Mouse (Mus musculus): ENCODE measurements at regions not wholly inside any gene's neighbourhood (a gene's known extent, or its start where the extent isn't known, plus 50 kb on each side); places are given as distances from the start of the nearest gene placed in this dataset.

GRCm38 (mm10) chr12:80040233-80040632 lies 72.6 kb downstream of the Zfp36l1 start:
- Histone ChIP-seq H3K27ac (ENCODE audit: insufficient read depth, low read depth, low read length, poor library complexity, severe bottlenecking) (no peak overlapping the region), H3K9ac (ENCODE audit: insufficient read depth, low read depth, low read length, poor library complexity, severe bottlenecking) (no peak overlapping the region), H3K4me3 (ENCODE audit: insufficient read depth in 1 of 2, low read depth in 1 of 2, low read length in 2 of 2, poor library complexity in 1 of 2, severe bottlenecking in 1 of 2) (no peak overlapping the region), H3K4me1 (ENCODE audit: control insufficient read depth in 2 of 2, insufficient read depth in 2 of 2, low read length in 2 of 2, poor library complexity in 1 of 2) (peaks cover 1 to 6% of the 10 kb centered on the region in 2 experiments; a peak in 2 of 4 replicates), H3K9me3 (ENCODE audit: control insufficient read depth, insufficient read depth, low read depth, low read length) (no peaks in the 10 kb centered on the region), H3K36me3 (ENCODE audit: control insufficient read depth, insufficient read depth, low read length, poor library complexity, severe bottlenecking) (no peaks in the 10 kb centered on the region)
- TF ChIP-seq ZC3H11A (IDR thresholded peaks at IDR 0.05; ENCODE audit: borderline replicate concordance, low read depth, low read length): no peak
- TF ChIP-seq ZNF384 (IDR thresholded peaks at IDR 0.05; ENCODE audit: low read depth, low read length): no peak
- TF ChIP-seq HCFC1 (IDR thresholded peaks at IDR 0.05; ENCODE audit: borderline replicate concordance, insufficient read depth, low read length): no peak
- no peak for TF ChIP-seq CHD2 (IDR thresholded peaks at IDR 0.05; ENCODE audit: low read depth, low read length)
- no peak for TF ChIP-seq MAFK (IDR thresholded peaks at IDR 0.05; ENCODE audit: insufficient read depth, low read depth, low read length)
- in situ Hi-C loops (cut with MboI; ENCODE audit: low sequenced_read_pairs in 2 of 2, unreplicated experiment in 2 of 2): no loop called here
- DNase-seq (ENCODE audit: low read depth, low spot score): no peak

GRCm38 (mm10) chr12:80039150-80039549 lies 73.7 kb downstream of the Zfp36l1 start:
- DNase-seq (ENCODE audit: low read depth, low spot score): no peak
- Histone ChIP-seq H3K9me3 (ENCODE audit: control insufficient read depth, insufficient read depth, low read depth, low read length) (no peaks in the 10 kb centered on the region), H3K36me3 (ENCODE audit: control insufficient read depth, insufficient read depth, low read length, poor library complexity, severe bottlenecking) (no peaks in the 10 kb centered on the region), H3K4me1 (ENCODE audit: control insufficient read depth in 2 of 2, insufficient read depth in 2 of 2, low read length in 2 of 2, poor library complexity in 1 of 2) (peaks cover 1 to 15% of the 10 kb centered on the region in 2 experiments; a peak in 3 of 4 replicates), H3K9ac (ENCODE audit: insufficient read depth, low read depth, low read length, poor library complexity, severe bottlenecking) (no peak overlapping the region), H3K4me3 (ENCODE audit: insufficient read depth in 1 of 2, low read depth in 1 of 2, low read length in 2 of 2, poor library complexity in 1 of 2, severe bottlenecking in 1 of 2) (no peak overlapping the region), H3K27ac (ENCODE audit: insufficient read depth, low read depth, low read length, poor library complexity, severe bottlenecking) (no peak overlapping the region)
- in situ Hi-C loops (cut with MboI; ENCODE audit: low sequenced_read_pairs in 2 of 2, unreplicated experiment in 2 of 2): no loop called here
- TF ChIP-seq ZNF384 (IDR thresholded peaks at IDR 0.05; ENCODE audit: low read depth, low read length) (no peak), ZC3H11A (IDR thresholded peaks at IDR 0.05; ENCODE audit: borderline replicate concordance, low read depth, low read length) (no peak), MAFK (IDR thresholded peaks at IDR 0.05; ENCODE audit: insufficient read depth, low read depth, low read length) (no peak), HCFC1 (IDR thresholded peaks at IDR 0.05; ENCODE audit: borderline replicate concordance, insufficient read depth, low read length) (no peak), CHD2 (IDR thresholded peaks at IDR 0.05; ENCODE audit: low read depth, low read length) (no peak)

- no peak for DNase-seq (ENCODE audit: low read depth, low spot score)
- TF ChIP-seq MAFK (IDR thresholded peaks at IDR 0.05; ENCODE audit: insufficient read depth, low read depth, low read length) (no peak), ZNF384 (IDR thresholded peaks at IDR 0.05; ENCODE audit: low read depth, low read length) (no peak), HCFC1 (IDR thresholded peaks at IDR 0.05; ENCODE audit: borderline replicate concordance, insufficient read depth, low read length) (no peak)
- no peak overlapping the region for H3K9ac ChIP-seq (ENCODE audit: insufficient read depth, low read depth, low read length, poor library complexity, severe bottlenecking)
- peaks cover 0 to 10% of the 10 kb centered on the region in 2 experiments; a peak in 2 of 4 replicates for H3K4me1 ChIP-seq (ENCODE audit: control insufficient read depth in 2 of 2, insufficient read depth in 2 of 2, low read length in 2 of 2, poor library complexity in 1 of 2)
- H3K4me3 ChIP-seq (ENCODE audit: insufficient read depth in 1 of 2, low read depth in 1 of 2, low read length in 2 of 2, poor library complexity in 1 of 2, severe bottlenecking in 1 of 2): no peak overlapping the region
- in situ Hi-C loops (cut with MboI; ENCODE audit: low sequenced_read_pairs in 2 of 2, unreplicated experiment in 2 of 2): no loop called here
- H3K9me3 ChIP-seq (ENCODE audit: control insufficient read depth, insufficient read depth, low read depth, low read length): no peaks in the 10 kb centered on the region
- no peaks in the 10 kb centered on the region for H3K36me3 ChIP-seq (ENCODE audit: control insufficient read depth, insufficient read depth, low read length, poor library complexity, severe bottlenecking)
- no peak overlapping the region for H3K27ac ChIP-seq (ENCODE audit: insufficient read depth, low read depth, low read length, poor library complexity, severe bottlenecking)
Measured at GRCm38 (mm10) chr12:80035500-80036271, 77.1 kb downstream of the Zfp36l1 start.

- no peak overlapping the region for H3K27ac ChIP-seq (ENCODE audit: insufficient read depth, low read depth, low read length, poor library complexity, severe bottlenecking)
- no peaks in the 10 kb centered on the region for H3K9me3 ChIP-seq (ENCODE audit: control insufficient read depth, insufficient read depth, low read depth, low read length)
- in situ Hi-C loops (cut with MboI; ENCODE audit: low sequenced_read_pairs in 2 of 2, unreplicated experiment in 2 of 2): loop anchor here in 1 of 2 experiments (5.0 kb wide), 1 partner anchor 53 kb away; no protein-coding TSS in a partner anchor
Measured at GRCm38 (mm10) chr12:80034963-80035411, 77.8 kb downstream of the Zfp36l1 start.

More at GRCm38 (mm10) chr12:80034963-80035411, 77.8 kb downstream of the Zfp36l1 start:
- H3K36me3 ChIP-seq (ENCODE audit: control insufficient read depth, insufficient read depth, low read length, poor library complexity, severe bottlenecking): no peaks in the 10 kb centered on the region
- no peak overlapping the region for H3K4me3 ChIP-seq (ENCODE audit: insufficient read depth in 1 of 2, low read depth in 1 of 2, low read length in 2 of 2, poor library complexity in 1 of 2, severe bottlenecking in 1 of 2)
- TF ChIP-seq MAFK (IDR thresholded peaks at IDR 0.05; ENCODE audit: insufficient read depth, low read depth, low read length) (peak; percentile 78), HCFC1 (IDR thresholded peaks at IDR 0.05; ENCODE audit: borderline replicate concordance, insufficient read depth, low read length) (no peak), CHD2 (IDR thresholded peaks at IDR 0.05; ENCODE audit: low read depth, low read length) (no peak)
- peaks cover 0 to 10% of the 10 kb centered on the region in 2 experiments; a peak in 2 of 4 replicates for H3K4me1 ChIP-seq (ENCODE audit: control insufficient read depth in 2 of 2, insufficient read depth in 2 of 2, low read length in 2 of 2, poor library complexity in 1 of 2)
- H3K9ac ChIP-seq (ENCODE audit: insufficient read depth, low read depth, low read length, poor library complexity, severe bottlenecking): no peak overlapping the region
- DNase-seq (ENCODE audit: low read depth, low spot score): no peak

Measured in ES-E14 (cell line).